Mouse (Mus musculus) midbrain, embryonic 15.5 days (tissue): ENCODE measurements at regions not wholly inside any gene's neighbourhood (a gene's known extent, or its start where the extent isn't known, plus 50 kb on each side); places are given as distances from the start of the nearest gene placed in this dataset. TPM values are rescaled to one million over a fixed set of nuclear protein-coding genes. Genes with fewer than 3 reads are reported as not detected.

Source experiments
- ATAC-seq: fragments of 200-750 bp; cut with Nextera tagmentation; replicated peaks from 2 replicates; pipeline ENCODE4 v1.8.0; 2017; ENCODE audit warnings: moderate TSS enrichment
- H3K27ac ChIP-seq: fragments of 300-500 bp; sonication (generic); 2 replicates; pipeline ENCODE4 v1.5.1; 2015; ENCODE audit warnings: mild to moderate bottlenecking, inconsistent platforms
- H3K27me3 ChIP-seq: fragments of 300-500 bp; sonication (generic); replicated peaks from 2 replicates; pipeline ENCODE4 v1.6.1; 2015; ENCODE audit warnings: inconsistent platforms
- H3K36me3 ChIP-seq: fragments of 300-500 bp; sonication (generic); replicated peaks from 2 replicates; pipeline ENCODE4 v1.6.1; 2015; ENCODE audit warnings: inconsistent platforms
- H3K4me1 ChIP-seq: fragments of 300-500 bp; sonication (generic); 2 replicates; pipeline ENCODE4 v1.6.1; 2015; ENCODE audit warnings: inconsistent platforms
- H3K4me2 ChIP-seq: fragments of 300-500 bp; sonication (generic); 2 replicates; pipeline ENCODE4 v1.6.1; 2015; ENCODE audit warnings: inconsistent platforms, mild to moderate bottlenecking, moderate library complexity
- H3K4me3 ChIP-seq: fragments of 300-500 bp; sonication (generic); 2 replicates; pipeline ENCODE4 v1.5.1; 2015; ENCODE audit warnings: mild to moderate bottlenecking, inconsistent platforms
- H3K9ac ChIP-seq: fragments of 300-500 bp; sonication (generic); 2 replicates; pipeline ENCODE4 v1.6.1; 2015; ENCODE audit warnings: mild to moderate bottlenecking, inconsistent platforms
- H3K9me3 ChIP-seq: fragments of 300-500 bp; sonication (generic); 2 replicates; pipeline ENCODE4 v1.6.1; 2016; ENCODE audit warnings: inconsistent platforms
- WGBS: fragments of 180-500 bp; shearing (Covaris S2); methylation state at CpG from one replicate; pipeline ENCODE4 v1.1.7; 2015; ENCODE audit warnings: mixed read lengths; 5-methylcytosine and 5-hydroxymethylcytosine counted together
- microRNA-seq: library from miRNA; unstranded; fragments of <30 nt; microRNA quantifications from one replicate; pipeline ENCODE4, GENCODE M21; 2016

- H3K27ac ChIP-seq = no peak overlapping the region
- ATAC-seq = no peak
- H3K9ac ChIP-seq = no peak overlapping the region
- H3K4me2 ChIP-seq = no peak overlapping the region
- H3K4me3 ChIP-seq = no peak overlapping the region
- H3K9me3 ChIP-seq = no peaks in the 10 kb centered on the region
- H3K36me3 ChIP-seq = no peaks in the 10 kb centered on the region
- no peaks in the 10 kb centered on the region for H3K27me3 ChIP-seq
- WGBS = 65% methylated on average over 4 of the region's 4 CpGs
- H3K4me1 ChIP-seq = peaks cover 17% of the 10 kb centered on the region
Measured at GRCm38 (mm10) chr13:90646356-90646755, 258.8 kb downstream of the Atp6ap1l start.

- no peaks in the 10 kb centered on the region for H3K9me3 ChIP-seq
- H3K36me3 ChIP-seq = no peaks in the 10 kb centered on the region
- H3K4me2 ChIP-seq = no peak overlapping the region
- no peaks in the 10 kb centered on the region for H3K27me3 ChIP-seq
- peak; percentile 20 for ATAC-seq
- H3K9ac ChIP-seq = no peak overlapping the region
- H3K4me3 ChIP-seq = no peak overlapping the region
- H3K4me1 ChIP-seq = peaks cover 17% of the 10 kb centered on the region
- peak overlapping the region; percentile 62; the same call in 1 of the 2 replicates for H3K27ac ChIP-seq
Measured at GRCm38 (mm10) chr13:90644216-90644615, 260.9 kb downstream of the Atp6ap1l start.

GRCm38 (mm10) chr13:90643575-90644215 lies 261.5 kb downstream of the Atp6ap1l start:
- Histone ChIP-seq H3K4me2 (no peak overlapping the region; the same call in 1 of the 2 replicates), H3K4me3 (no peak overlapping the region), H3K9ac (no peak overlapping the region), H3K36me3 (no peaks in the 10 kb centered on the region), H3K9me3 (no peaks in the 10 kb centered on the region), H3K27ac (peak overlapping the region; percentile 62), H3K4me1 (peaks cover 17% of the 10 kb centered on the region), H3K27me3 (no peaks in the 10 kb centered on the region)
- 26% methylated on average over 4 of the region's 4 CpGs for WGBS
- ATAC-seq = peak; percentile 74

- H3K27ac ChIP-seq = peak overlapping the region; percentile 75
- peaks cover 17% of the 10 kb centered on the region for H3K4me1 ChIP-seq
- ATAC-seq = peak; percentile 94
- 9% methylated on average over 4 of the region's 4 CpGs for WGBS
- H3K9me3 ChIP-seq = no peaks in the 10 kb centered on the region
- no peak overlapping the region for H3K9ac ChIP-seq
- H3K36me3 ChIP-seq = no peaks in the 10 kb centered on the region
- H3K27me3 ChIP-seq = no peaks in the 10 kb centered on the region
- H3K4me3 ChIP-seq = no peak overlapping the region
- no peak overlapping the region; the same call in 1 of the 2 replicates for H3K4me2 ChIP-seq
Measured at GRCm38 (mm10) chr13:90643109-90643508, 262.0 kb downstream of the Atp6ap1l start.

- Histone ChIP-seq H3K4me2 (no peak overlapping the region), H3K9ac (no peak overlapping the region), H3K4me1 (peaks cover 17% of the 10 kb centered on the region), H3K36me3 (no peaks in the 10 kb centered on the region), H3K4me3 (no peak overlapping the region), H3K9me3 (no peaks in the 10 kb centered on the region), H3K27ac (peak overlapping the region; percentile 75), H3K27me3 (no peaks in the 10 kb centered on the region)
- WGBS = 37% methylated on average over 5 of the region's 5 CpGs
- ATAC-seq = peak; percentile 24; the same call in 1 of the 2 replicates
Measured at GRCm38 (mm10) chr13:90642206-90642823, 262.8 kb downstream of the Atp6ap1l start.

Small RNA genes in the stretch of these regions (microRNA-seq; reads per million reads assigned to microRNA genes)
- not detected for gene Gm44338
